Mouse (Mus musculus) hindbrain, embryonic 16.5 days (tissue): ENCODE data around the gene Fam19a5. TPM values are rescaled to one million over a fixed set of nuclear protein-coding genes. Genes with fewer than 3 reads are reported as not detected.

Experiments used
- ATAC-seq: fragments of 200-750 bp; cut with Nextera tagmentation; 2 replicates; pipeline ENCODE4 v1.8.0; 2017; ENCODE audit warnings: moderate TSS enrichment, moderate library complexity
- H3K27ac ChIP-seq: fragments of 300-500 bp; sonication (generic); 2 replicates; pipeline ENCODE4 v1.5.1; 2014; ENCODE audit warnings: low read depth, mild to moderate bottlenecking, control low read depth, low read length, moderate library complexity
- H3K27me3 ChIP-seq: fragments of 300-500 bp; sonication (generic); replicated peaks from 2 replicates; pipeline ENCODE4 v1.6.1; 2014; ENCODE audit warnings: low read length; ENCODE audit not compliant: control insufficient read depth, insufficient read depth
- H3K36me3 ChIP-seq: fragments of 300-500 bp; sonication (generic); 2 replicates; pipeline ENCODE4 v1.6.1; 2014; ENCODE audit warnings: mild to moderate bottlenecking, low read length, moderate library complexity, mixed read lengths; ENCODE audit not compliant: control insufficient read depth, insufficient read depth
- H3K4me1 ChIP-seq: fragments of 300-500 bp; sonication (generic); 2 replicates; pipeline ENCODE4 v1.6.1; 2014; ENCODE audit warnings: low read depth, low read length; ENCODE audit not compliant: control insufficient read depth, insufficient read depth
- H3K4me2 ChIP-seq: fragments of 300-500 bp; sonication (generic); 2 replicates; pipeline ENCODE4 v1.6.1; 2014; ENCODE audit warnings: mild to moderate bottlenecking, low read length, control low read depth, moderate library complexity
- H3K4me3 ChIP-seq: fragments of 300-500 bp; sonication (generic); 2 replicates; pipeline ENCODE4 v1.5.1; 2014; ENCODE audit warnings: mild to moderate bottlenecking, low read length, control low read depth, moderate library complexity
- H3K9ac ChIP-seq: fragments of 300-500 bp; sonication (generic); 2 replicates; pipeline ENCODE4 v1.6.1; 2014; ENCODE audit warnings: low read depth, mild to moderate bottlenecking, control low read depth, low read length, moderate library complexity
- H3K9me3 ChIP-seq: fragments of 300-500 bp; sonication (generic); 2 replicates; pipeline ENCODE4 v1.6.1; 2014; ENCODE audit warnings: mild to moderate bottlenecking, low read length, moderate library complexity; ENCODE audit not compliant: control insufficient read depth
- WGBS: fragments of 180-500 bp; shearing (Covaris S2); extraction: QIAGEN DNeasy Blood & Tissue Kit; methylation state at CpG from one replicate; pipeline ENCODE4 v1.1.7; 2014; 5-methylcytosine and 5-hydroxymethylcytosine counted together
- polyA plus RNA-seq: library from polyadenylated mRNA; unstranded; fragments of >200 nt; fragmentation: Nextera tagmentation; extraction: Ambion mirVana; gene quantifications from 2 replicates; pipeline ENCODE4 v1.2.1, GENCODE M21; 2015

Gene Fam19a5
- 27.8 and 28.3 TPM in 2 replicates for polyA plus RNA-seq

DNA sequence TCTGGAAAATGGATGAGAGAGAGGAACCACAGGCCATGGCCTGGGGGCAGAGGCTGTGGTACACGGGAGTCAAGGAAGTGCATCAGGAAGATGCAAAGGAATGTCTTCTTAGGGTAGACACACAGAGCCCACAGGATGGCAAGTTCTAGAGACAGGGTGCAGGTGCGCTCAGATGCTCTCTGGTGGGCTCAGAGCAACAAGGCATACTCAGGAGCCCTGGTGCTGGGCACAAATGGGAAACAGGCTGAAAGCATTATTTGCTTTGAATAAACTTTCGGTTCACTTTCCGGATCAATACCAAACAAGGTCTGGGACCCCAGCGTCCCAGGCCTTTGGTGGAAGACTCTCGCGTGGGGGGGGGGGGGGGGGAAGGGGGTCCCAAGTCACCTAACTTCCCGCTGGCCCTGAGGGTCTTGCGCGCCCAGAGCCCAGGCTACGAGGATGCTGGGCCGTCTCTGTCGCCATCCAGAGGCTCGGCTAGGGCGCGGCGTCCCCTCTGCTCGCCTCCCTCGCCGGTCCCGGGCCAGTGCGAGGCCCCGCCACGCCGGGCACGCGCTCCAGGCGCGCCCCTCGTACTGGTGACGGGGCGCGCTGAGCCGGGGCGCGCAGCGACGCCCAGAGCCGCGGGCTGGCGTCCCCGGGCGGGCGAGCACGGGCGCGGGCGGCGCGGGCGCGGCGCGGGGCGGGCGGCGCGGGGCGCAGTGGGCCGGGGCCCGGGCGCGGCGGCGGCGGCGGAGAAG, at the start of gene Fam19a5:
Gene Fam19a5 (plus strand): TSS at position 701 of the 740 bp plus-strand sequence.
- H3K9ac ChIP-seq: peak within 1 kb of the TSS; percentile 93
- H3K36me3 ChIP-seq: no peaks in the 10 kb centered on the region
- ATAC-seq: peak; percentile 88
- peak within 1 kb of the TSS; percentile 76 for H3K4me2 ChIP-seq
- H3K4me1 ChIP-seq: peaks cover 28% of the 10 kb centered on the region
- peak within 1 kb of the TSS; percentile 84 for H3K27ac ChIP-seq
- H3K27me3 ChIP-seq: no peaks in the 10 kb centered on the region; the same call in 1 of the 2 replicates
- peak within 1 kb of the TSS; percentile 90 for H3K4me3 ChIP-seq
- WGBS: 2% methylated on average over 36 of the region's 67 CpGs
- no peaks in the 10 kb centered on the region for H3K9me3 ChIP-seq

DNA sequence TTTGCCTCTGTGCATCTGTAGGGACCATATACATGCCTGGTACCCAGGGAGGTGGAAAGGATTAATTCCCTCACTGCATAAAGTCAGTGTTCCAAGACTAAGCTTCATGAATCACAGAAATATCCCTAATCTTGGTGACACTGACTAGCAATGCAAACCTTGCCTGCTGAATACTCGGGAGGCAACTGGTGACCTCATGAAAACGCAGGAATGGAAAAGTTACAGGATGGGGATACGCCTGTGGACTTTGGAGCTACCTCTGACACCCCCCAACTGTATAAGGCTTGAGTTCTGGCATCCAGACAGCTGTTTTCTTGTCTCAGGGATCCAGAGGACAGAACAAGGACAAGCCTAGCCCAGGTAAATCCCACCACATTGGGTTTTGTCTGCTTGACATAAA, 42.4 kb upstream of the Fam19a5 start:
- no peak for ATAC-seq
- no peak overlapping the region for H3K27ac ChIP-seq

DNA sequence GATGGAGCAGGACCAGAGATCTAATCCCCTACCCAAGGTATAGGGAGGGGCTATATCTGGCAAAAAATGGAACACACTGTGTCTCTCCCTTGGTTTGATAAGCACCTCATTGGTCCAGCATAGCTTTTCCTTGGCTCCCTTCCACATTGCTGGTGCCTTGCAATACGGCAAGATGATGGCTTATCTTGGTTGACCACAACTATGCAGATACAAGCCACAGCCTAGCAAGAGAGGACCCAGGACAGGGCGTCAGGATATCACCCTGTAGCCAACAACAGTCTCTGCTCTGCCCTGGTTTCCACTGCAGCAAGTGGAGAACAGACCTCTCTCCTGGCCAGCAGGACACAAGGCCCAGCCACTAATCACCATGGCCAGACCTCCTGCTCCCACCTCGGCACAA, 36.8 kb upstream of the Fam19a5 start:
- H3K9me3 ChIP-seq: no peaks in the 10 kb centered on the region
- no peak overlapping the region for H3K4me2 ChIP-seq
- no peak overlapping the region for H3K4me3 ChIP-seq
- 71% methylated on average over 3 of the region's 3 CpGs for WGBS
- H3K27me3 ChIP-seq: no peaks in the 10 kb centered on the region
- no peaks in the 10 kb centered on the region for H3K36me3 ChIP-seq
- H3K27ac ChIP-seq: no peak overlapping the region
- ATAC-seq: no peak
- no peaks in the 10 kb centered on the region for H3K4me1 ChIP-seq
- H3K9ac ChIP-seq: no peak overlapping the region

More for the DNA sequence above, 42.4 kb upstream of the Fam19a5 start:
- H3K27me3 ChIP-seq: no peaks in the 10 kb centered on the region
- no peak overlapping the region for H3K4me3 ChIP-seq
- H3K9ac ChIP-seq: no peak overlapping the region
- 75% methylated on average over 3 of the region's 3 CpGs for WGBS
- no peaks in the 10 kb centered on the region for H3K4me1 ChIP-seq
- no peaks in the 10 kb centered on the region for H3K9me3 ChIP-seq
- H3K36me3 ChIP-seq: no peaks in the 10 kb centered on the region
- no peak overlapping the region for H3K4me2 ChIP-seq

DNA sequence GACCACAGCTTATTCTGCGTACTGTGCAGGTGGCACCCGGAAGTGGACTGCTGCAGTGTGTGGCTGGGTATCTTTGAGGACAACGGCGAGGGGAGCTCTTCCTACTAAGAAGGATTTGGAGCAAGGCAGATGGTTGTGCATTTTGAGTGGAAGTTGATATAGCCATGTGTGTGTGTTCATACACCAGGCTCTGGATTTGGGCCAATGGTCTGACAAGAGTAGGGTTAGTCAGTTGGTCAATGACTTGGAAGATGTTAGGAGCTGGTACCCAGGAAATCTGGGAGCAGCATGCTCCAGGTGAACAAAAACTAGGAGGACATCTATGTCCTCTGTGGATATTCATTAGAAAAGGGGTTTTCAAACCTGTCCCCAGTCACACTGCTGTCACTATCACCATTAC, 33.2 kb upstream of the Fam19a5 start:
- H3K36me3 ChIP-seq: no peaks in the 10 kb centered on the region
- H3K9me3 ChIP-seq: no peaks in the 10 kb centered on the region
- no peak overlapping the region for H3K4me3 ChIP-seq
- H3K27ac ChIP-seq: no peak overlapping the region
- no peak for ATAC-seq
- no peak overlapping the region for H3K4me2 ChIP-seq
- 91% methylated on average over 4 of the region's 4 CpGs for WGBS
- H3K27me3 ChIP-seq: no peaks in the 10 kb centered on the region
- no peak overlapping the region for H3K9ac ChIP-seq
- no peaks in the 10 kb centered on the region for H3K4me1 ChIP-seq

DNA sequence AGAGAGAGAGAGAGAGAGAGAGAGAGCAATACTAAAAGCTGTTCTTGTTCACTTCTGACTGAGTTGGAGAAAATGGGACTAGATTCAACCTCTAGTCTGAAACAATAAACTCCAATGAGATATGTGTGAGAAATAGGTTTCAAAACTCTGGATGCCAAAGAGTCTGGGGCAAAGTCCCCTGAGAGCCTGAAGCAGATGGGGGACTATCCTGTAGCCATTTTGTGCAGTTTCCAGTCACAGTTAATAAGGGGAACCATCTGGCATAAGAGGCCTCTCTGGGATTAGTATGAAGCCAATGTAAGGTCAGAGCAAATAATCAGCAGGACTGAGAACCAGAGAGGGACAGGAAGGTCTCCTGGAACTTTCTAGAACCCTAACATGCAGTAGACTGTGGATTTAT, 25.9 kb upstream of the Fam19a5 start:
- Histone ChIP-seq H3K9ac (no peak overlapping the region), H3K4me2 (no peak overlapping the region), H3K27ac (no peak overlapping the region), H3K4me1 (no peaks in the 10 kb centered on the region), H3K9me3 (peaks cover 4% of the 10 kb centered on the region; the same call in 1 of the 2 replicates), H3K36me3 (no peaks in the 10 kb centered on the region), H3K27me3 (no peaks in the 10 kb centered on the region), H3K4me3 (no peak overlapping the region)
- ATAC-seq: no peak

DNA sequence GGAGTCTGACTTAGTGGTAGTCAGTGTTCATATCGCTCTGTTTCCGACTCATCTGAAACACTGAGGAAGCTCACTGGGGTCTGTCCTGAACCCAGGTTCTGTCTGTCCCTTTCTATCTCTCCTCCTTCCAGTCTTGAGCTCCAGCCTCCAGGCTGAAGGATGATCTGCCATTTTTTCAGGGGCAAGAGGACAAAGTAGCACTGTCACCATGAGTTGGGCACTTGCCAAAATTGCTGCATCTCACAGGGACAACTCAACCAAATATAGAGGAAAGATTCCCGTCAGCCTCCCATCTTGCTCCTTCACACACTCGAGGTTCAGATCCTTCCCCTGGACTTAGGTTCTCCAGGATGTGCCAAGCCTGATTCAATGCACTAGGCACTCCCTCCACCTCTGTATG, 14.8 kb upstream of the Fam19a5 start:
- H3K4me2 ChIP-seq: no peak overlapping the region
- H3K27ac ChIP-seq: no peak overlapping the region
- no peaks in the 10 kb centered on the region for H3K27me3 ChIP-seq
- H3K9ac ChIP-seq: no peak overlapping the region
- H3K9me3 ChIP-seq: no peaks in the 10 kb centered on the region
- WGBS: 84% methylated on average over 4 of the region's 4 CpGs
- H3K4me3 ChIP-seq: no peak overlapping the region
- H3K36me3 ChIP-seq: no peaks in the 10 kb centered on the region
- H3K4me1 ChIP-seq: no peaks in the 10 kb centered on the region
- ATAC-seq: no peak

DNA sequence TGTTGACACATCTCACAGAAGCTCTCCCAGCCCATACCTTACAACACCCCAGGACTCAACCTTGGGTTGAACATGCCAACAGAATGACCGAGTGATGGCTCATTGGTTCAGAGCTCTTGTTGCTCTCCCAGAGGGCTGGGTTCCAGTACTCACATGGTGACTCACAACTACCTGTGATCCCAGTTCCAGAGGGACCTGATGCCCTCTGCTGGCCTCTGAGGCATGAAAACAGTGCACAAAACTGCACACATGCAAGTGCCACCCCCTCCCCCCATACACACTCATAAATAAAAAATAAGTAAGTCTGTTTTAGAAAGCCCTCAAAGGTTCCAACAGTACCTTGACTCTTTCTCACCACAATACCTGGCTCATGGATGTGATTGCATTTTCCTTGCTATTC, 2.4 kb upstream of the Fam19a5 start:
- H3K9ac ChIP-seq: no peak overlapping the region
- no peak for ATAC-seq
- H3K36me3 ChIP-seq: no peaks in the 10 kb centered on the region
- no peak overlapping the region for H3K4me2 ChIP-seq
- H3K9me3 ChIP-seq: no peaks in the 10 kb centered on the region
- WGBS: 69% methylated on average over 1 of the region's 1 CpGs
- H3K4me1 ChIP-seq: peaks cover 10% of the 10 kb centered on the region
- H3K27me3 ChIP-seq: no peaks in the 10 kb centered on the region; the same call in 1 of the 2 replicates
- no peak overlapping the region for H3K27ac ChIP-seq
- no peak overlapping the region for H3K4me3 ChIP-seq

DNA sequence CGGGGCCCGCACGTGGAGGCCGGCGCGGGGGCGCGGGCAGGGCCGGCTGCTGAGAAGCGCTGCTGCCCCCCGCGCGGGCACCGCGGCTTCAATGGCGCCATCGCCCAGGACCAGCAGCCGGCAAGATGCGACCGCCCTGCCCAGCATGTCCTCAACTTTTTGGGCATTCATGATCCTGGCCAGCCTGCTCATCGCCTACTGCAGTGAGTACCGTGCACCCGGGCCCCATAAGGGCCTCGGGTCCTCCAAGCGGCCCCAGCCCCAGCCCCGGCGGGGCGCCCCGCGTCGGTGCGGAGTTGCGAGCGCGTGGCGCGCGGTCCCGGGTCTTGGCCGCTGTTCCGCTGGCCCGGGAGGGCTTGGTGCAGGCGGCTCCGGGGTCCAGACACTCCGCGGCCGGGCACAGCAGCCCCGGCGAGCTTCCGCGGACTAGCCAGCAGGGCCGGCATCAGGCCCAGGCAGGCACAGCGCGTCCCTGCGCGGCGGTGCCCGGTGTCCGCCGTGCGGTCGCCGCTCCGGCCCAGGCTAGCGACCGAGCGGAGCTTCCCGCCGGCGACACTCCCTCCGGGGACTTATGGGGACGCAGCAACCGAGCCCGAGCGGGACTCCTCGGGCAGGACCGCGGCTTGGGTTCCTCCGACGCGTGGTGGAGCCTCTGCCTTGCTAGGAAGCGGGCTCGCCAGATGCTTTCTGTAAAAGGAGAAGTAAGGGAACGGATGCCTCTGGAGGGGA, 466 bp downstream of the Fam19a5 start:
- peak overlapping the region; percentile 90 for H3K4me3 ChIP-seq
- under 1% methylated on average over 57 of the region's 84 CpGs for WGBS

DNA sequence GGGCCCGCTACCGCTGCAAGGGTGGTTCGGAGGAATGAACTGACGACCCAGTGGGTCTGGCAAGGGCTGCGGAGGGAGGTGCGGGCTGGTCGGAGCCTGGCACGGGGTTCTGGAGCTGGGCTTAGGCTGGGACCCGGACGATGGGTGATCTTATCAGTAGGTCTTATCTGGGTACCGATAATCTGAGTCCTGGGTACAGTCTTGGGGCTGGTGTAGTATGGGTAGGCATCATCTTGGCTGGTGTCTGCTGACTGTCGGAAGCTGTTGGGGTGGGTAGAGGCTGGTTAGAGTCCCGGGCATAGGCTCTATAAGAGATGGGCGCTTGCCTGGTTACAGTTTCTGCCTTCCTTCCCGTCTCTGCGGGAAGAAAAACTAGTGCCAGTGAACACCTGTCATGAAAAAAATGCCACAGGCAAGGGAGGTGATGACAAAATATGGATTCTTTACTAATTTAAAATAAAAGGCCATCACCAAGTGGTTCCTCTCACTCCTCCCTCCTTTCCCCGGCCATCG, 1.1 kb downstream of the Fam19a5 start:
- Histone ChIP-seq H3K4me3 (peak overlapping the region; percentile 90), H3K27ac (peak overlapping the region; percentile 84), H3K27me3 (no peaks in the 10 kb centered on the region), H3K4me2 (peak overlapping the region; percentile 76), H3K9me3 (no peaks in the 10 kb centered on the region), H3K4me1 (peaks cover 38% of the 10 kb centered on the region), H3K36me3 (no peaks in the 10 kb centered on the region), H3K9ac (peak overlapping the region; percentile 93)
- ATAC-seq: 0 out of 2 replicates have a peak, but pooled peaks have one; percentile 1
- WGBS: 4% methylated on average over 18 of the region's 18 CpGs

More for the DNA sequence above, 466 bp downstream of the Fam19a5 start:
- Histone ChIP-seq H3K4me2 (peak overlapping the region; percentile 76), H3K36me3 (no peaks in the 10 kb centered on the region), H3K27ac (peak overlapping the region; percentile 84), H3K9ac (peak overlapping the region; percentile 93), H3K27me3 (no peaks in the 10 kb centered on the region; the same call in 1 of the 2 replicates), H3K4me1 (peaks cover 36% of the 10 kb centered on the region), H3K9me3 (no peaks in the 10 kb centered on the region)
- ATAC-seq: peak; percentile 48
